Mouse (Mus musculus) forebrain, embryonic 10.5 days (tissue): ENCODE measurements at regions not wholly inside any gene's neighbourhood (a gene's known extent, or its start where the extent isn't known, plus 50 kb on each side); places are given as distances from the start of the nearest gene placed in this dataset.
"Not testable (repeated sequence)": the region's sequence is repeated elsewhere in the genome, so short reads cannot be mapped to it uniquely, and the experiment has no call there.

Experiments used
- DNase-seq: peaks from one replicate; pipeline ENCODE4 v3.0.0-alpha.2; 2017; ENCODE audit warnings: low spot score; ENCODE audit errors: extremely low spot score
- H3K27ac ChIP-seq: fragments of 300-500 bp; sonication (generic); 2 replicates; pipeline ENCODE4 v1.5.1; 2016; ENCODE audit warnings: mild to moderate bottlenecking
- H3K27me3 ChIP-seq: fragments of 300-500 bp; sonication (generic); 2 replicates; pipeline ENCODE4 v1.6.1; 2016; ENCODE audit warnings: mild to moderate bottlenecking; ENCODE audit not compliant: poor library complexity, severe bottlenecking
- H3K36me3 ChIP-seq: fragments of 300-500 bp; sonication (generic); replicated peaks from 2 replicates; pipeline ENCODE4 v1.6.1; 2016; ENCODE audit warnings: mild to moderate bottlenecking, moderate library complexity
- H3K4me1 ChIP-seq: fragments of 300-500 bp; sonication (generic); 2 replicates; pipeline ENCODE4 v1.6.1; 2016
- H3K4me3 ChIP-seq: fragments of 300-500 bp; sonication (generic); 2 replicates; pipeline ENCODE4 v1.5.1; 2016; ENCODE audit warnings: mild to moderate bottlenecking, moderate library complexity
- H3K9me3 ChIP-seq: fragments of 300-500 bp; sonication (generic); 2 replicates; pipeline ENCODE4 v1.6.1; 2016; ENCODE audit warnings: mild to moderate bottlenecking, moderate library complexity
- WGBS: fragments of 180-500 bp; shearing (Covaris S2); methylation state at CpG from one replicate; pipeline ENCODE4 v1.1.7; 2016; 5-methylcytosine and 5-hydroxymethylcytosine counted together

DNA sequence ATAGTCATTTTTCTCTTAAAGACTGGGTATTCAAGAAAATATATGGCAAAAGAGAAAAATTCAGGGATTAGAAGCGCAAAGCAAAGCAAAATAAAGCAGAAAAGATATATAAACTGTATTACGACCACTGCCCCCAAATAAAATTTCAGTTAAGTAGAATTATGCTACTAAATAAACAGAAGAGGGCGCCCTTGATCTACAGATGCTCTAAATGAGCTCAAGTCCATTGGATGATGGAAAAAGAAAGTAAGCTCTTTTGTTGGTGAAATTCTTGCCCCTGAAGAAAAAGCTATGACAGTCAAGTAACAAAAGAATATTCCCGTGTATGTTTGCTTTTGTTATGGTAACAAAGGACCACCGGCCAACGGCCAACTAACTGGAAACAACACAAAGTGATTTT, 165.5 kb upstream of the Stk26 start:
- no peaks in the 10 kb centered on the region for H3K9me3 ChIP-seq
- H3K4me3 ChIP-seq, result no peak overlapping the region
- no peak for DNase-seq

DNA sequence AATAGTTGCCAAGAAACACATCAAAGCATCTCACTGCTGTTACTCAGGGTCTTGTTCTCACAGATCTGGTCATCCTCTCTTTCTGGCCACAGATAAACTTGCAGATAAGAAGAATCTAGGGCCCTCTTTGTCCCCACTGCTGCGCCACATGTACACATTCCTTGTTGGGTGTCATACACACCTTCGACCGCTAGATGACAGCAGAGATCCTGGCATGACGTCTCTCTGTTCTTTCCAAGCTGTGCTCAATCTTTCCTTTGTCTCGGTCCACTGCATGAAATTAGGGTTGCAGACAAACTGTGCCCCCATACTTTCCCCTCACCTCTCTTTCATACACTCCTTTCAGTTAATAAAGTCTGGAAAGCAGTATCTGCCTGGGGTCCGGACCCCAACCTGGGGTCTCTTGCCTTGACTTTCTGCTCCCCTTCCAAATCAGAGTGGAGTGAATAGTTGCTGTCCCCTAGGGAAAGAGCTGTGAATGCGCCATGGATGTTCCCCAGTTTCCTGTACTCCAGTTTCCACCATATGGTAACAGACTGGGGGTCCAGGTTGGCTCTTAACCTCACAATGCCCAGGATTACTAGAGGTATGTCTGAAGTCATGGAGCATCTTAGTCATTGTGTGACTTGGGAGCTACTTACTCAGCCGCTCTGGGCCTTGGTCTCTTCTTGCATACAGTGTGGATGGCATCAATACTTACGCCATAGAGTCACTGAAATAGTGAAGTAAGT, 182.8 kb upstream of the Stk26 start:
- no peak overlapping the region for H3K4me3 ChIP-seq
- H3K27me3 ChIP-seq, result peaks cover 15% of the 10 kb centered on the region
- H3K36me3 ChIP-seq, result no peaks in the 10 kb centered on the region
- peak; percentile 65 for DNase-seq
- WGBS, result 40% methylated on average over 9 of the region's 9 CpGs
- H3K4me1 ChIP-seq, result no peaks in the 10 kb centered on the region
- H3K27ac ChIP-seq, result peak overlapping the region; percentile 73
- H3K9me3 ChIP-seq, result no peaks in the 10 kb centered on the region

More for the DNA sequence above, 165.5 kb upstream of the Stk26 start:
- Histone ChIP-seq H3K27ac (no peak overlapping the region), H3K4me1 (no peaks in the 10 kb centered on the region), H3K36me3 (no peaks in the 10 kb centered on the region), H3K27me3 (peaks cover 16% of the 10 kb centered on the region)
- 44% methylated on average over 6 of the region's 6 CpGs for WGBS

DNA sequence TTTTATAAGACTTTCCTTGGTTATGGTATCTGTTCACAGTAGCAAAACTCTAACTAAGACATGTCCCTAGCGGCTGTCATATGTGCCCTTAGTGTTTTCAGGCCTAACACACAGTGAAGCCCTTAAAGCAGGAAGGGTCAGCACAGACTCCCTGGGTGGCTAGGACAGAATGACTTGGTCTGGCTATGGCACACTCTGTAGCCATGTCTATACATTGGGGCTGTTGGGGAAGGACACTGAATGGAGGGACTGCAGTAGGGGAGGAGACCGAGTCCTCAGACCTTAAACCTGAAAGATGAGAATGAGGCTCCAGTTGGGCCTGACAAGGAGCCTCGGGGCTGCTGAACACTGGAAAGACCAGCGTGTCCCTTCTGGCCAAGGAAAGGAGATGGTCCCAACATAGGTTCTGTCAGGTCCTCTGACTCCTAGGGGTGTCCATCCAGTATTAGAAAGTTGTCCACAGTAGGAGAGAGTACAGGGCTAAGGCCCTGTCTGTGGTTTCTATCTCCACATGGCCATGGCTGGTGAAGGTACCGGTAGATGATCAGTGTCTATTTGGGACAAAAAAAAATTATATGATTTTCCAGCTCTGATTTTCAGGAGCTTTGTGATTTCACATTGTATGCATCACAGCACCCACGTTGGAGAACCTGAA, 183.5 kb upstream of the Stk26 start:
- 0 out of 2 replicates have a peak overlapping the region, but pooled peaks have one; percentile 35 for H3K27ac ChIP-seq

DNA sequence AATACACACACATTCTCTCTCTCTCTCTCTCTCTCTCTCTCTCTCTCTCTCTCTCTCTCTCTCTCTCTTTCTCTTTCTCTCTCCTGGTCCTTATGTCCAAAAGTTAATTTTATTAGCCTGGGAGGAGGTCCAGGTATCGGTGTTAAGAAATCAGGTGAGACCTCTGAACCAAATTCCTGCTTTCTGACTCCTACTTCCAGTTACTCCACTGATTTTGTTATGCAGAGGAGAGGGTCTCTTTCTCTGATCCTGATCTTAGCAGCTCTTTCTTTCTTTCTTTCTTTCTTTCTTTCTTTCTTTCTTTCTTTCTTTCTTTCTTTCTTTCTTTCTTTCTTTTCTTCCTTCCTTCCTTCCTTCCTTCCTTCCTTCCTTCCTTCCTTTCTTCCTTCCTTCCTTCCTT, 185.5 kb upstream of the Stk26 start:
- H3K9me3 ChIP-seq, DNase-seq, H3K4me1 ChIP-seq, H3K27me3 ChIP-seq, H3K4me3 ChIP-seq, H3K36me3 ChIP-seq, H3K27ac ChIP-seq: not testable (repeated sequence)
- 96% methylated on average over 1 of the region's 1 CpGs for WGBS

More for the DNA sequence above, 183.5 kb upstream of the Stk26 start:
- H3K9me3 ChIP-seq, result no peaks in the 10 kb centered on the region
- no peak for DNase-seq
- peaks cover 15% of the 10 kb centered on the region for H3K27me3 ChIP-seq
- WGBS, result 75% methylated on average over 6 of the region's 6 CpGs
- H3K36me3 ChIP-seq, result no peaks in the 10 kb centered on the region
- no peaks in the 10 kb centered on the region for H3K4me1 ChIP-seq
- no peak overlapping the region for H3K4me3 ChIP-seq

DNA sequence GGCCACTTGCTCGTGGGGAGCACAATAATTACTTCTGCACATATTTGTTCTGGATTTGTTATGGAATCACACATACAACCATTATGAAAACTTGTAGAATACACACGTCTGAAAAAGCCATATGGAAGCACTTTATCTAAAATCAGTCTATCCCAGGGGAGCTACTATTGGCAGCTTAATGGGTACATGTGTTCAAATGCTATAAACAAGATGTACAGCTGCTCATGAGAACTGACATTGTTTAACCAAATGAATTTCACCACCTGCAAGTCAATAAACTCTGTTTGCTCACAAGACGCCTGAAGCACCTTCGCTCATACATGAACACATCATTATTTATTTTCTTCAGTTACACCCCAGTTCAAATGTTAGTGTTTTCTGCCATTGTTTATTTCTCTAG, 199.5 kb upstream of the Stk26 start:
- Histone ChIP-seq H3K9me3 (no peaks in the 10 kb centered on the region), H3K4me3 (no peak overlapping the region), H3K27ac (no peak overlapping the region), H3K27me3 (0 out of 2 replicates have a peak, but pooled peaks cover 3% of the 10 kb centered on the region), H3K4me1 (no peaks in the 10 kb centered on the region), H3K36me3 (no peaks in the 10 kb centered on the region)
- no peak for DNase-seq
- WGBS, result 74% methylated on average over 4 of the region's 4 CpGs

DNA sequence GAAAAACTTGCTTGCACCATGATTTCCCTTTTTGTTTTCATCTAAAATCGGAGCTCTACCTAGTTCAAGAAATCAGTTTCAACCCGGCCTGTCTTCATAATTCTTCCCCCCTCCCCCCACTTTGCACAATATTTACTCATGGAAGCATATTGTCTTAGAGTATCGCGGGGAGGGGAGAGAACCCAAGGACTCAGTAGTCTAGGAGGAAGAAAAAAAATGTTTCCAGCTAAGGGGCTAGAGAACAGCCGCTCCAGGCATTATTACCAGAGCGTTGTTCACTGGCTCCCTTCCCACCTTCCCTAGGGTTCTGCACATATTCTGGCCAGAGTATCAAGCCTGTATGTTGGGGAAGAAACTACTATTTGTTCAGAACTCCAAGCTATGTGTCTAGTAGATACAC, 205.2 kb upstream of the Stk26 start:
- peak overlapping the region; percentile 58 for H3K4me3 ChIP-seq
- WGBS, result 34% methylated on average over 6 of the region's 6 CpGs
- peak overlapping the region; percentile 85 for H3K27ac ChIP-seq
- no peaks in the 10 kb centered on the region for H3K9me3 ChIP-seq
- H3K36me3 ChIP-seq, result no peaks in the 10 kb centered on the region; the same call in 1 of the 2 replicates
- DNase-seq, result no peak
- peaks cover 17% of the 10 kb centered on the region; the same call in 1 of the 2 replicates for H3K4me1 ChIP-seq
- no peaks in the 10 kb centered on the region; the same call in 1 of the 2 replicates for H3K27me3 ChIP-seq

DNA sequence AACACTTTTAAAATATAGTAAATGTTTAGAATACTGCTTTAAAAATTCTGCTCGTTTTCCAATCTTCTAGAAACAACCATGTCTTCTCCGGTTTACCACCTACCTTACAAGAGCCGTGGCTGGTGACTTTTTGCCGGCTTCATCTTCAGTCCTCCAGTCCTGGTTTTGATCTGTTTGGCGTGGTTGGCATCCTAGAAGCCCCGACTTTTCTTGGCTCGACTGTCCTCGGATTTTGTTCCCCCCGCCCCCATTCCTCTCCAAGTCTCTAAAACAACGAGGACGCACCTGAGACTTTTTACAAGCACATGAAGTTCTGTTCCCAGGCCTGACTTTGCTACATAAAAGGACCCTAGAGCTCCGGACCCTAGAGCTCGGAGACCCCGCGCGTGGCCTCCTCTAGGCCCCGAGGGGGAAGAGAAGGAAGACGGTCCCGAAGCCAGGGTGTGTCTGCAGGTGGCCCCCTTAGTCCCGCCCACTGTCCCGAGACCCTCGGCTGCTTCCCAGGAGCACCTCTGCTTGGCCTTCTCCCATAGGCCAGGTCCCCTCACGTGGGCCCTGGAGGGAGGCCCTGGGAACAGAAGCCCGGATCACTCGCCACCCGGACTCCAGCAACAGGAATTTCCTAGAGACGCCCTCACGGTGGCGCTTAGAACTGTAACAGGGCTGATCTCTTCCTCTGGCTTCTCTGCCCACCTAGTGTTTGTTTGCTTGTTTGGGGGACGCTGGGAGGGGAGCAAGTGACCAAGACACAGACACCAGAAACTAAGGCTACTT, 205.8 kb upstream of the Stk26 start:
- WGBS, result 15% methylated on average over 25 of the region's 30 CpGs
- H3K27me3 ChIP-seq, result no peaks in the 10 kb centered on the region; the same call in 1 of the 2 replicates
- H3K27ac ChIP-seq, result peak overlapping the region; percentile 85
- H3K9me3 ChIP-seq, result no peaks in the 10 kb centered on the region
- DNase-seq, result peak; percentile 78
- H3K36me3 ChIP-seq, result peaks cover 3% of the 10 kb centered on the region
- H3K4me3 ChIP-seq, result peak overlapping the region; percentile 58
- peaks cover 17% of the 10 kb centered on the region; the same call in 1 of the 2 replicates for H3K4me1 ChIP-seq

DNA sequence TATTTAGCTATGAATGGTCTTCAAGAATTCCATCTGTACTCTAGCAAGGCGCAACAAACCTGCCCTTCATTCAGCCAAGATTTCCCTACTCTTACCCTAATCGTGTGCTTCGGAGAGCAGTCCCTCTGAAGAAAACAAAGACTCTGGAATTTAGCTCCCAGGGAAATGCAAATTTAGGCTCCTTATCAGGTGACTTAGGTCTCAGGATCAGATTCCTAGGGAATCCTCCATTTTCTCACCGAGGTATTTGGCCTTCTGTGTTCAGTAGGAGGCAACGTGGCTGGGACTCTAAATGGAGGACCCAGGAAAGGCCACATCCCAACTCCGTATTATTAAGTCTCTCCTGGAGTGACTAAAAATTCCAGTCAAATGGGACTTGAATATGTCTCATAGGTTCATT, 204.2 kb upstream of the Olfr1324 start:
- peaks cover 17% of the 10 kb centered on the region; the same call in 1 of the 2 replicates for H3K4me1 ChIP-seq
- H3K4me3 ChIP-seq, result peak overlapping the region; percentile 16; the same call in 1 of the 2 replicates
- WGBS, result 23% methylated on average over 6 of the region's 6 CpGs
- no peaks in the 10 kb centered on the region; the same call in 1 of the 2 replicates for H3K27me3 ChIP-seq
- peaks cover 14% of the 10 kb centered on the region for H3K36me3 ChIP-seq
- no peaks in the 10 kb centered on the region for H3K9me3 ChIP-seq
- H3K27ac ChIP-seq, result no peak overlapping the region
- no peak for DNase-seq

DNA sequence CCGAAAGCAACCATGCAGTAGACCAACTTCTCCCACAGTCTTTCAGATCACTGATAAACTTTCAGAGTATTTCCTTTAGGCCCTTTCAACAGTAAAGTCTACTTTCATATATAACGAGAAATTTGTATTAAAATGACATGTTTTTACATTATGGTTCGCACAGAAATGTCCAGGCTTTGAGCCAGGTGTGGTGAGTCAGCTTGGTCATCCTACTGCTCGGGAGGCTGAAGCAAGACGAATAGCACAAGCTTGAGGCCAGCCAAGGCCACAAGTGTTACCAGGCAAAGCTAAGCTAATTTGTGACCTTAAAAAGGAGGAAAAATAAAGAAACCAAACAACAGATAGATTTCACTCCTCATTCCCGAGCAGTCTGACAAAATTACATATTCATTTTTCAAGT, 197.0 kb upstream of the Olfr1324 start:
- WGBS, result 89% methylated on average over 6 of the region's 6 CpGs
- H3K27me3 ChIP-seq, result no peaks in the 10 kb centered on the region
- DNase-seq, result no peak

DNA sequence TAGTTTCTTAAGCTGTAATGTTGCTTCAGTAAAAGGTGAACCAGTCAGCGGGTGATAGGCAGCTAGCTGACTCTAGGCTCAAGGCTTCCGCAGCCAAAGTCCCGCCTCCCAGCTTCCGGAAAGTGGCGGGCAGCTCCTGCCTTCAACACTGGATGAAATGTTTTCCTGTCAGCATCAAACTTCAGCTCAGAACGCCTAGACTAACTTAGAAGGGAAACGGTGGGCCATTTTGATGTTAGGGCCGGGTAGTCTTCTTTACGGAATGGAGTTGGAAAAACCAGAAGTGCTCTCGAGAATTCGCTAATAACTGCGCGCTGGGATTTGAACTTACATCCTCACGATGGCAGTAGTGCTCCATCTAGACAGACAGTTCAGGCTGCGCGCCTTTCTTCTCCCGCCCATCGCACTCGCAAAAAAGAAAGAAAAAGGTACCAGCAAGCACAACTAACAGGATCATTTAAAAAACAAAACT, 194.7 kb upstream of the Olfr1324 start:
- H3K27me3 ChIP-seq, result no peaks in the 10 kb centered on the region
- no peaks in the 10 kb centered on the region for H3K9me3 ChIP-seq
- peaks cover 51% of the 10 kb centered on the region for H3K36me3 ChIP-seq
- H3K27ac ChIP-seq, result no peak overlapping the region
- H3K4me3 ChIP-seq, result no peak overlapping the region; the same call in 1 of the 2 replicates
- 68% methylated on average over 19 of the region's 19 CpGs for WGBS
- H3K4me1 ChIP-seq, result no peaks in the 10 kb centered on the region
- DNase-seq, result peak; percentile 30

More for the DNA sequence above, 197.0 kb upstream of the Olfr1324 start:
- Histone ChIP-seq H3K9me3 (no peaks in the 10 kb centered on the region), H3K4me3 (no peak overlapping the region), H3K4me1 (no peaks in the 10 kb centered on the region), H3K36me3 (peaks cover 45% of the 10 kb centered on the region), H3K27ac (no peak overlapping the region)

DNA sequence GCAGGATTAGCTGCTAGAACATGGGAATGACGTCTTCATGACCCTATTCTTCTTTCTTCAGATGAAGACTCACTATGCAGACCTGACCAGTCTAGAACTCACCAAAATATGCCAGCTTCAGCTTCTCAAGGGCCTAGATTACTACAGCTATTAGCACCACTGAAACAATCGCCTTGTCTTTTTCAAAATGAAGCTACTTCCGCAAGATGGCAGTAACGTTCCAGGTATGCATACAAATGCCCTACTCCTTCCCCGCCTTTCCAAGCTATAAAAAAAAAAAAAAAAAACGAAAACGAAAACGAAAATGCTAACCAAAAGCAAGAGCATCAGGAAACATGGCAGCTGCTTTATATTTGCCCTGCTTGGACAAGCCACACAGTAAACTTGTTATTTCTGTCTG, 192.6 kb upstream of the Olfr1324 start:
- Histone ChIP-seq H3K9me3 (no peaks in the 10 kb centered on the region), H3K36me3 (peaks cover 55% of the 10 kb centered on the region), H3K4me3 (no peak overlapping the region), H3K4me1 (no peaks in the 10 kb centered on the region), H3K27ac (no peak overlapping the region), H3K27me3 (no peaks in the 10 kb centered on the region)
- WGBS, result 76% methylated on average over 8 of the region's 8 CpGs
- DNase-seq, result no peak

DNA sequence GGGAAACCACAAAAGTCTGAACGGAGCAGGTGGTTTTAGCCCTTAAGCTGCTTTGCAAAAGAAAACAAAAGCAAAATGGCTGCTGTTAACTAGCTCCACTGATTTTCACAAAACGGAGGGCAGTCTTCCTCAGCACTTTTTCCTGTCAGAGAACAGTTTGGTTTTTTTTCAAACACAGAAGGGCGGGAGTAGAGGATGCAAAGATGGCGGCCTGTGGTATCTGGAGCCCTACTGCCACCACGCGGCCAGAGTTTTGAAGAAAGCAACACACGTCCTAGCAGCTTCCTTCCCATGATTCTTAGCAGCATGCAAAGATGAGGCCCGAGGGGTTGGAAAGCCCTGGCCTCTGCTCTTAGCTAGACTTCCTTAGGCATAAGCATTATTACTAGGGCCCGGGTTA, 191.6 kb upstream of the Olfr1324 start:
- no peak overlapping the region for H3K27ac ChIP-seq
- no peak overlapping the region for H3K4me3 ChIP-seq
- no peaks in the 10 kb centered on the region for H3K9me3 ChIP-seq
- no peaks in the 10 kb centered on the region for H3K4me1 ChIP-seq
- DNase-seq, result peak; percentile 50
- WGBS, result 65% methylated on average over 9 of the region's 9 CpGs
- peaks cover 50% of the 10 kb centered on the region for H3K36me3 ChIP-seq
- H3K27me3 ChIP-seq, result no peaks in the 10 kb centered on the region
